Mouse (Mus musculus) ES-E14 (cell line): Measurements from ENCODE around the gene Prnp.

Experiments
- CHD2 ChIP-seq: IDR thresholded peaks from 2 replicates; pipeline ENCODE4 v1.6.1; 2014; ENCODE audit warnings: mild to moderate bottlenecking, low read depth, low read length, inconsistent platforms
- ZC3H11A ChIP-seq: IDR thresholded peaks from 2 replicates; pipeline ENCODE4 v1.6.1; 2012; ENCODE audit warnings: low read depth, mild to moderate bottlenecking, inconsistent platforms, low read length, borderline replicate concordance
- ZNF384 ChIP-seq: IDR thresholded peaks from 2 replicates; pipeline ENCODE4 v1.6.1; 2012; ENCODE audit warnings: low read depth, low read length, inconsistent platforms

GRCm38 (mm10) chr2:131944370-131944769 is 34.6 kb downstream of the Prnp start:
- TF ChIP-seq CHD2 (no peak), ZNF384 (no peak), ZC3H11A (no peak)
